Mouse (Mus musculus): Measurements from ENCODE around the gene Ntm. TPM values are rescaled to one million over a fixed set of nuclear protein-coding genes. Genes with fewer than 3 reads are reported as not detected.

Ntm gene
- polyA plus RNA-seq, 1 experiment from 2014 or later: 27.3 TPM

DNA sequence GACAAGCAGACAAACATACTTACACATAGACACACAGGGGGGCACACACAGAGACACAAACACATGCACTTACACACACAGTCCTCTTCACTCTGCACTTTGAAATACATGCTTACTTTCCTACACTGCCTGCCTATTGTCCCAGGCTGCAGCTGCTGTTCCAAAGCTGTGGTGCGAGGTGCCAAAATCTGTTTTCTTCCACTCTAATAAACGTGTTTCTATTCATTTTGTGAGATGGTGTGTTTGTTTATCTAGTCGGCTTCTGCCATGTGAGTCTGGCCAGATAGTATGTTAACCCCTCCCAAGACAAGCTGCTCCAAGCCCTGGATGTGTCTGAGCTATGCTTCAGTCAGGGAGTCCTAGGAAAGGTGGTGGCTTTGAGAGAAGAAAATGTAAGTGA is 700.1 kb downstream of the Ntm start:
- no peaks in the 10 kb centered on the region for H3K4me1 ChIP-seq
- no peak overlapping the region for H3K9ac ChIP-seq
- no peak for ATAC-seq (ENCODE audit: insufficient number of reproducible peaks, low FRiP score, low TSS enrichment, low read depth)
- no peaks in the 10 kb centered on the region for H3K27me3 ChIP-seq
- no peaks in the 10 kb centered on the region for H3K9me3 ChIP-seq
- no peak overlapping the region for H3K27ac ChIP-seq
- no peak overlapping the region for H3K4me2 ChIP-seq
- no peaks in the 10 kb centered on the region for H3K36me3 ChIP-seq
- WGBS: 52% methylated on average over 3 of the region's 3 CpGs
- no peak overlapping the region for H3K4me3 ChIP-seq

DNA sequence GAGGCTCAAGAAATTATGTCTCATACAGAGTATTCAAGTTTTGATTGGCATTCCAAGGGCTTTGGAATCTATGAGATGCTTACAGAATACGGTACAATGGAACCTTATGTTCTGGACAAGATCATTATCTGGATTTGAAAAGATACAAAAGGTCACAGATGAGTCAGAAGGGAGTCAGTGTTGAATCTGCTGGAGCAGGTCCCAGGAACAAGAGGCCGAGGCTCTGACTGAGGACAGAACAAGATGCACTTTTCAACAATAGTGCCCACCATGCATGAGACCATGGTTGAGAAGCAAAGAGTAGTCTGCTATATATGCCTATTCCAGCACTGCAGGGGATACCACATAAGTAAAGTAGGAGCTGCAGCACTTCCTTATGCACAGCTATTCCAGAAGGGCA is 710.1 kb downstream of the Ntm start:
- Histone ChIP-seq H3K27me3 (no peaks in the 10 kb centered on the region), H3K4me1 (no peaks in the 10 kb centered on the region), H3K36me3 (no peaks in the 10 kb centered on the region), H3K9me3 (no peaks in the 10 kb centered on the region), H3K4me2 (no peak overlapping the region), H3K9ac (no peak overlapping the region), H3K4me3 (no peak overlapping the region), H3K27ac (no peak overlapping the region)
- no peak for ATAC-seq (ENCODE audit: insufficient number of reproducible peaks, low FRiP score, low TSS enrichment, low read depth)
- WGBS: 80% methylated on average over 2 of the region's 2 CpGs

DNA sequence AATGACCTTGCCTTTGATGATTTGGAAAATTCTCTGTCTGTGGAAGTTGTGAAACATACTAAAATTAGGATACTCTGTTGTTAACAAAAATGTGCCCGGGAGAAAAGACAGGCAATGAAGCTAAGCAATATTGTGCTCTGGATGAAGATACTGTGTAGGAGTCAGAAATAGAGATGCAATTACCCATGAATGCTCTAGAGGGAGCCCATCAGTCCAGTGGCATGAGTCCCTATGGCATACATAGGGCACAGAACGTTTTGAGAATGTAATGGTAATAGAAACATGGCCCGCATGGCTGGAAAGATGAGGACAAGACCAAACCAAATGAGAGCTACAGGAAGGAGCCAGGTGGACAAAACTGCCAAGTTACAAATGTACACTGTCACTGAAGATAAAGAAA is 712.1 kb downstream of the Ntm start:
- 69% methylated on average over 3 of the region's 3 CpGs for WGBS
- Histone ChIP-seq H3K9me3 (no peaks in the 10 kb centered on the region), H3K9ac (no peak overlapping the region), H3K4me2 (no peak overlapping the region), H3K27ac (no peak overlapping the region), H3K36me3 (no peaks in the 10 kb centered on the region), H3K27me3 (no peaks in the 10 kb centered on the region), H3K4me3 (no peak overlapping the region), H3K4me1 (no peaks in the 10 kb centered on the region)
- no peak for ATAC-seq (ENCODE audit: insufficient number of reproducible peaks, low FRiP score, low TSS enrichment, low read depth)

DNA sequence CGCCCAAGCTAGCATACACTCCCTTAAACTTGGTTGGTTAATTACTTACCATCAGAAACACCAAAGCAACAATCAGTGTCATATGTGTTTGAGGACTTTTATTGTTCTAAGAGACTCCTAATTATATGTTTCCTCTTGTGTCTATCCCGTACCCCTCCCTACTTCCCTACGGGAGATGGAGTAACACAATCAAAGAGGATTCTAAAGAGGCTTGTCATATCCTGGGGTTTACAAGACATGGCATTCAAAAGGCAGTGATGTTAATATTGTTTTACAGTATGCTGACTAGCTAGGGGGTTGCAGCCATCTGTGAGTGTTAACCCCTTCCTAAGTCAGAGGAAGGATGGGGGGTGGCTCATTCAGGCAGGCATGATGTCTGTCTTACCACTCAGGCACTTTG is 715.1 kb downstream of the Ntm start:
- Histone ChIP-seq H3K4me2 (no peak overlapping the region), H3K9ac (no peak overlapping the region), H3K36me3 (no peaks in the 10 kb centered on the region), H3K4me1 (no peaks in the 10 kb centered on the region), H3K27me3 (no peaks in the 10 kb centered on the region), H3K4me3 (no peak overlapping the region), H3K27ac (no peak overlapping the region), H3K9me3 (no peaks in the 10 kb centered on the region)
- no peak for ATAC-seq (ENCODE audit: insufficient number of reproducible peaks, low FRiP score, low TSS enrichment, low read depth)
- WGBS: 40% methylated on average over 3 of the region's 3 CpGs

DNA sequence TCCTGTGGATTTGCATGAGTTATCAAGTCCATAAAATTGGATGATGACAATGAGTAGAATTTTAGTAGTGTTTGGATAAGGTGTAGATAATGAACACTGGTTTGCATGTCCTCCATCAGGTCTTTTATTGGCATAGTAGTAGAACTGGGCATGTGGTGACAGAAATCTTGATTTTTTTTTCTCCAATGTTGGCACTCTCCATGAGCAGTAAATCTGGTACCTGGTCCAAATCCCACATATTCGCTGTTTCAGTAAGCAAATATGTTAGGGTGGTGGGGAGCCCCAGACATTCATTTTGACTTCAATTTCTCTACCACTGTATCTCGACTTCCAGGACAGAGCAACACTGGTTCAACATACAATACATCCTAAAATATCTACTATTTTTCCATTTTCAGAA is 718.9 kb downstream of the Ntm start:
- no peak overlapping the region for H3K4me3 ChIP-seq
- H3K9ac ChIP-seq: no peak overlapping the region
- H3K4me2 ChIP-seq: no peak overlapping the region
- 82% methylated on average over 2 of the region's 2 CpGs for WGBS
- H3K27ac ChIP-seq: no peak overlapping the region
- no peaks in the 10 kb centered on the region for H3K9me3 ChIP-seq
- H3K36me3 ChIP-seq: no peaks in the 10 kb centered on the region
- H3K27me3 ChIP-seq: no peaks in the 10 kb centered on the region
- no peaks in the 10 kb centered on the region for H3K4me1 ChIP-seq
- ATAC-seq (ENCODE audit: insufficient number of reproducible peaks, low FRiP score, low TSS enrichment, low read depth): no peak

DNA sequence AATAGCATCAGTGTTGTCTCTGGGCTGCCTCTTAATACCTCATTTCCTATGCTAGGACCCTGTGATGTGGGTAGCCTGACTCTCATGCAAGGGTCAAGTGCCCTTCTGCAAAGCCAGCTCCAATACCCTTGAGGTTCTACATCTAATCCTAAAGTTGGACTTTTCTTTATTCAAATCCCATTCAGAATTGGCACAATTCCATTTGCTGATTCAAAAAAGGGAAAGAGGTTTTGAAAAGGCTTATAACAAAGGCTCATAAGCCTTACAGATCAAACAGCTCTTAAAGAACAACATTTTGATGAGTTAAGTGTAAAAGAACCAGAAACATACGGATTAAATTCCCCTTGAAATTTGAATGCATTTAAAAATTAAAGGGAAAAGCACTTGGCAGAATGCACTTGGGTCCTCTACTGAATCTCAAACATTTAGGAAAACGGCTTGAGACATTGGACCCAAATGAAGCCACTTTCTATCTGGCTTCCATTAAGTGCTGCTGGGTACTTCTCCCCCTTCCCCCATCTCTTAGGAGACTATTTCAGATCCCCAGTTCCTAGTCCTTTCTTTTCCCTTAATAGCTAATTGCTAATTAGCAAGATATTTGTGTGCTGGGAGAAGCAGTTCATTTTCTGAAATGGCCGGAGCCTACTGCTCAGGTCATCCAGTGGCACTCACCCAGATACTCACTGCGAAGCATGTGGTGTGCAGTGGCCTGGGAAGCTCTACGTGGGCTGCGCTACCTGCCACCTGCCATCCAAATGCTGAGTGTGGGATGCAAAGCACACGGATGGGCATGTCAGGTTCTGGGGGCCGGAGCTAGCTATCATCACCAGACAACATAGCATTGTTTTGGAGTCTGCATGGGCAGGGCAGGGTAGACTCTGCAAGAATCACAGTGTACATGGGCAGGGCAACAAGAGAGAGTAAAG is 720.2 kb downstream of the Ntm start:
- Histone ChIP-seq H3K4me2 (no peak overlapping the region), H3K27ac (no peak overlapping the region), H3K9me3 (no peaks in the 10 kb centered on the region), H3K27me3 (no peaks in the 10 kb centered on the region), H3K4me3 (no peak overlapping the region), H3K4me1 (no peaks in the 10 kb centered on the region), H3K36me3 (no peaks in the 10 kb centered on the region), H3K9ac (no peak overlapping the region)
- ATAC-seq (ENCODE audit: insufficient number of reproducible peaks, low FRiP score, low TSS enrichment, low read depth): no peak
- WGBS: 68% methylated on average over 8 of the region's 8 CpGs

DNA sequence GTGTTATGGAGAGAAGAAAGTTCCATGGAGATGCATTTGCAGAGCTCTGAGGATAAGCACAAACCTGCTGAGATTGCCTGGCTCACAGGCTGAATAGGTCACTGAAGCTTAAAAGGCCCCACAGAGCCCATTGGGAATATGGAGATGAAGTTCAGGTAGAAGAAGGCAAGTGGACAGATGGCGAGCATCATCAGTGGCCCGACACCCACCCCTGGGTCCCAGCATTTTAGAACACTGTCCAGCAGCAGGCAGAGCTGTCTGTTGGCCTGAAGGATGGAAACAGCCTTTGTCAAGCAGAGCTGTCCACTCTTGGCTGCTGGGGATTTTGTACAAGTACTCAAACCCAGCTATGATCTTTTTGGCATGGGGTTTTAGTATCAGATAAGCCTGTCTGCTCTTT is 722.1 kb downstream of the Ntm start:
- no peak overlapping the region for H3K4me2 ChIP-seq
- no peaks in the 10 kb centered on the region for H3K9me3 ChIP-seq
- H3K36me3 ChIP-seq: no peaks in the 10 kb centered on the region
- 91% methylated on average over 2 of the region's 2 CpGs for WGBS
- no peak overlapping the region for H3K9ac ChIP-seq
- no peak overlapping the region for H3K27ac ChIP-seq
- no peak for ATAC-seq (ENCODE audit: insufficient number of reproducible peaks, low FRiP score, low TSS enrichment, low read depth)
- no peaks in the 10 kb centered on the region for H3K4me1 ChIP-seq
- no peaks in the 10 kb centered on the region for H3K27me3 ChIP-seq
- no peak overlapping the region for H3K4me3 ChIP-seq

DNA sequence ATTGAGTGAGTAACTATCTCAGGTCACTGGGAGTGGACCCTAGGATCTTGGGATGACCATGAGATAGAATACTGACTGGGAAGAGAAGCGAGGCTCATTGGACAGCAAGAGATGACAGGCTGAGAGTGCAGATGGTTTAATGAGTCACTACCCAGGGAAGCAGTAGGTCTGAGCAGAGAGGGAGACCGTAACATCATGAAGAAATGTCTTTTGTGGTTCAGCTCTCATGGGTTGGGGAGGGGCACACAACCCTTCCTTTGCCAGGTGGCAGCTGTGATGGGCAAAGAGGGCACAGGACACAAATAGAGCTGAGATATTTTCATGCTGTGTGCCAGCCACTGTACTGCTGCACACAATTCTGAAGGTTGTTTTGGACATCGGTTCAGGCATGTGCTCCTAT is 724.0 kb downstream of the Ntm start:
- Histone ChIP-seq H3K36me3 (no peaks in the 10 kb centered on the region), H3K9me3 (no peaks in the 10 kb centered on the region), H3K4me1 (no peaks in the 10 kb centered on the region), H3K9ac (no peak overlapping the region), H3K4me3 (no peak overlapping the region), H3K27ac (no peak overlapping the region), H3K4me2 (no peak overlapping the region), H3K27me3 (no peaks in the 10 kb centered on the region)
- no peak for ATAC-seq (ENCODE audit: insufficient number of reproducible peaks, low FRiP score, low TSS enrichment, low read depth)
- WGBS: 84% methylated on average over 3 of the region's 3 CpGs

DNA sequence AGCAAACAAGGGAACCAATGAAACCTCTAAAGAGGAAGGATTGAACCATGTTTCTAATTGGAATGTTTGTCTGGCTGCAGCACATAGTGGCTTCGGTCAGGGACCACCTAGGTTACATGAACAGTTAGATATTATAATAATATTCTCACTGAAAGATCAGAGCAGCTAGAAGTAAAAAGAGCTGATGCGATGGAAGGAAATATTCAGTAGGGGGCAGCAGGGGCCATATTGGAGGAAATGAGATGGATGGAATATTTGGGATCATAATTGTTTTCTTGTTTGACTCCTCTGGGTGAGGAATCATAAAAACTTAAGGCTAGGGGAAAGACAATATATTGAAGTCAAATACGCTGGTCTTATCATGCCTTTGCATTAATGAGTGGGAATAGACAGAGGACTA is 726.2 kb downstream of the Ntm start:
- Histone ChIP-seq H3K9ac (no peak overlapping the region), H3K27ac (no peak overlapping the region), H3K4me2 (no peak overlapping the region), H3K4me1 (no peaks in the 10 kb centered on the region), H3K36me3 (no peaks in the 10 kb centered on the region), H3K4me3 (no peak overlapping the region), H3K9me3 (no peaks in the 10 kb centered on the region), H3K27me3 (no peaks in the 10 kb centered on the region)
- ATAC-seq (ENCODE audit: insufficient number of reproducible peaks, low FRiP score, low TSS enrichment, low read depth): no peak
- WGBS: 94% methylated on average over 3 of the region's 3 CpGs

DNA sequence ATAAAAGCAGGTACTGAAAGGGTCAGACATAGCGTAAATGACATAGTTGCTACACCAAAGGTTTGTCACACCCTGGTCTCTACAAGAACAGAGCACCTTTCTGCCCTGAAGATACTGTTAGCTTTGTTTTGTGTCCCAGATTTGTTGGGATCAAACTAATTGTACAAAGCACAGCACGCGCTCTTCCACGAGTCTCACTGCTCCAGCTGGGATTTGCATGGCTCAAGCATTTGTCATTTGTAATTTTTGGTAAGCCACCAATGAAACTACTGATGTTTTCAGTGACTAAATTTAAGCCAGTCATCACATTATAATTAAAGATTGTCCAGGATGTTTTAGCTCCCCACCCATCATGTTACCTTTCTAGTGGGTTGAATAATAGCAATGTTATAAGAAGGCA is 735.2 kb downstream of the Ntm start:
- Histone ChIP-seq H3K27me3 (peaks cover 3% of the 10 kb centered on the region; the same call in 1 of the 2 replicates), H3K27ac (no peak overlapping the region), H3K4me2 (no peak overlapping the region), H3K9ac (no peak overlapping the region), H3K4me3 (no peak overlapping the region), H3K36me3 (no peaks in the 10 kb centered on the region), H3K4me1 (peaks cover 3% of the 10 kb centered on the region; the same call in 1 of the 2 replicates), H3K9me3 (no peaks in the 10 kb centered on the region)
- WGBS: 92% methylated on average over 4 of the region's 4 CpGs
- no peak for ATAC-seq (ENCODE audit: insufficient number of reproducible peaks, low FRiP score, low TSS enrichment, low read depth)

DNA sequence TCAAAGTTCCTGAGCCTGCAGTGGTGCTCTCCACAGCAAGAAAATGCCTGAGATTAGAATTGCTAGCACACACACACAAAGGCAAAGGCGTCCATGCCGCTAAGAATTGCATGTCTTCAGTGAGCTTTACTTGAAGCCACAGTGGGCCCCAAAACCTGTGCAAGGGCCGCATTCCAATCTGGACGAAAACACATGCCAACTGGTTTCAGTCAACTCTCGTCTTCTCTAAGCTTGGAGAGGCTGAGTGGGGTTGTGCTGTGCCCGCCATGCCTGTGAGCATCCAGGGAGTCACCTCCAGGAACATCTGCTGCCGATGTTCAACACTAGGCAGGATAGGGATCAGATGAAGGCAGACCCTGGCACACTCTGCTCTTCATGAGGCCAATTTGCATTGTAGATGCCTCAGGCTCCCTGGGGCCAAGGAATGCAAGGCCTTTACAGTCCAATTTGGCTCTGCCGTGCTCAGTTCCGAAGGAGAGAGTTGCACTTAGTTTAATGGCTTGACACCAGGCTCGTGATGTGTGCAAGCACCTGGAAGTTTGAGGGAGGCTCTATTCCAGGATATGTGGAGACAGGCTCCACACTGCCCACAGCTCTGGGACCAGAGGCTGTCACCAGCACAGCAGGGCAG is 739.9 kb downstream of the Ntm start:
- Histone ChIP-seq H3K4me3 (no peak overlapping the region), H3K9me3 (no peaks in the 10 kb centered on the region), H3K27me3 (peaks cover 21% of the 10 kb centered on the region), H3K9ac (no peak overlapping the region), H3K4me1 (peaks cover 3% of the 10 kb centered on the region; the same call in 1 of the 2 replicates), H3K27ac (no peak overlapping the region), H3K36me3 (no peaks in the 10 kb centered on the region), H3K4me2 (no peak overlapping the region)
- 51% methylated on average over 10 of the region's 10 CpGs for WGBS
- ATAC-seq (ENCODE audit: insufficient number of reproducible peaks, low FRiP score, low TSS enrichment, low read depth): no peak

DNA sequence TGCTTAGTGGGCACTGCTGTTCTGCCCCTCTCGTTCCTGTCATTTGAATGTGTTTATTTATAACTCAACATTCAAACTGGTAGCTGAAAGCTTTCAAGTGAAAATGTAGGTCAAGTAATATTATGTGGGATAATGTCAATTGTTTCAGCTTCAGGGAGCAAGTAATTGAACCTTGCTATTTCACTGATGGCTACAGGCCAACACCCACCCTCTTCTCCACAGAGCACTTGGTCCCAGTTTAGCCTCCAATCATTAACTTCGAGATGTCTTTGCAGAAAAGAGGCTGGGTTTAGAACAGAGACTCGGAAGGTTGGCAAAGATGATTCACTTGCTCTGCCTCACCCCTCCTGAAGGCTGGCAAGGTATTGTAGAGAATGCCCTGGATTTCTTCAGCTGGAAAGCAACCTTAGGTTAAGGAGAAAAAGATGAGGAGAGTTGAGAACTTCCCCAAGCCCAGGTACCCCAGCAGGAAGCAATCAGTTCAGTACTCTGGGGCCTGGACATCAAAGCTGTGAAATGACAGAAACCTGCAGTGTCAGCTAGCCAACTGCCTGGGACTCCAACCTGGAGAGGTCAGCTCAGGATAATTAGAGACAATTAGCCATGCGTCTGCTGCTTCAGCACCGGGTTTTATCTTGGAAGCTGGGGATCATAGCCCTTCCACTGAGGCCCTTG is 741.9 kb downstream of the Ntm start:
- H3K9ac ChIP-seq: no peak overlapping the region
- H3K4me2 ChIP-seq: no peak overlapping the region
- ATAC-seq (ENCODE audit: insufficient number of reproducible peaks, low FRiP score, low TSS enrichment, low read depth): no peak
- H3K9me3 ChIP-seq: no peaks in the 10 kb centered on the region
- H3K27me3 ChIP-seq: peaks cover 21% of the 10 kb centered on the region
- WGBS: 26% methylated on average over 5 of the region's 5 CpGs
- no peak overlapping the region for H3K4me3 ChIP-seq
- no peaks in the 10 kb centered on the region for H3K36me3 ChIP-seq
- peaks cover 3% of the 10 kb centered on the region; the same call in 1 of the 2 replicates for H3K4me1 ChIP-seq
- H3K27ac ChIP-seq: no peak overlapping the region
